Mouse (Mus musculus): ENCODE measurements around the gene Pnma1.
A peak's percentile ranks its signal among the peaks of the same experiment; 100 is the strongest.

The Pnma1 gene

DNA sequence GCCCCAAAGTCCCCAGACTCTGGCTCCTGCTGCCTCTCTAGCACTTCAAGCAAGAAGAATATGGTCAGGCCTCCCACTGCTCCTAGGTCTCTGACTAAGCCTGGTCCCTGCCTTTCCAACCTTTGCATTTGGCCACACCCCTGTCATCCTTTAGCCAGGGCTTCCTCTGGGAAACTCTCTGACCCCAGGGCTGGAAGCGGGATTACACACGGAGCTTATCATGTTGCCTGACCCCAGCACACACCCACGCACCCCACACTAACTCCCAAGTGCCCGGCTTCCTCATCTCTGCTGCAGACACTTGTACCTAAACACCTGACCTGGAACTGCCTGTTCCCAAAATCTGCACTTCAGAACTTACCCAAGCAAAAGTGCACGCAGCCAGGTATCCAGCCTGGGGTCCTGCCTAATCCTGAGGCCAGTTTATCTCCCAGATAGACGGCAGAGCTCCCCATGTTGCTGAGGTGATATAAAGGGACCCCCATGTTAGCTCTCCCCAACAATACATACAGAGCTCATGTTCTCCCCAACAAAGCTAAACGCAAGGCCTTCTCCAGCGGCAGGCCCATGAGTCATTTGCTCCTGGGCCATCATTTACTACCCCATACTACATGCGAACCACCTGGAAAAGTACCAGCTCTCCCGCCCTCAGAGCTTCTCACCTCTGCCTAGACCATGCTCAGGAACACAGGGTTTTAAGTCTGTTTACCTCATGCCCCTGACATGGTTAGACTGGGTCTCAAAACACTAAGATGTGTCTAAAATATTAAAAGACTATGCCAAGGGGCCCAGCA lies 30.6 kb upstream of the Pnma1 start:
- no peak for DNase-seq (ENCODE audit: extremely low read depth, low read depth, low spot score)

DNA sequence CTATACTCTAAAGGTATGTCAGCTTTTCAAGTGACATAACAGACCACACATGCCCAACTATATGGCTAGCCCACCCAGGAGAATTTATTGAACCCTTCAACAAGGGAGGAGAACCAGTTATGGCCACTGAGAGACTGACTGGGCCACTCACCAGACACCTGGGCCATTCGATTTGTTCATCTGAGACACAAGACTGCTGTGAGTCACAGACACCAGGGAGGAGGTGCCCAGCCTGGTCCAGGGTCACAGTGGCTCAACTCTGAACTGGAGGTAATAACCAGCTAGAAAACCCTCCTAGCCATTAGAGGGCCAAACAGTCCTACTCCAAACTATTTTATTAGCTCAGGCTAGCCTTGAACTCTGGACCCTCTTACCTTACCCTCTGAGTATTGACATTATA lies 29.8 kb upstream of the Pnma1 start:
- DNase-seq (ENCODE audit: extremely low read depth, low read depth, low spot score) = no peak

GRCm38 (mm10) chr12:84176886-84177765 lies 28.8 kb upstream of the Pnma1 start:
- no peak for DNase-seq (ENCODE audit: extremely low read depth, low read depth, low spot score)

DNA sequence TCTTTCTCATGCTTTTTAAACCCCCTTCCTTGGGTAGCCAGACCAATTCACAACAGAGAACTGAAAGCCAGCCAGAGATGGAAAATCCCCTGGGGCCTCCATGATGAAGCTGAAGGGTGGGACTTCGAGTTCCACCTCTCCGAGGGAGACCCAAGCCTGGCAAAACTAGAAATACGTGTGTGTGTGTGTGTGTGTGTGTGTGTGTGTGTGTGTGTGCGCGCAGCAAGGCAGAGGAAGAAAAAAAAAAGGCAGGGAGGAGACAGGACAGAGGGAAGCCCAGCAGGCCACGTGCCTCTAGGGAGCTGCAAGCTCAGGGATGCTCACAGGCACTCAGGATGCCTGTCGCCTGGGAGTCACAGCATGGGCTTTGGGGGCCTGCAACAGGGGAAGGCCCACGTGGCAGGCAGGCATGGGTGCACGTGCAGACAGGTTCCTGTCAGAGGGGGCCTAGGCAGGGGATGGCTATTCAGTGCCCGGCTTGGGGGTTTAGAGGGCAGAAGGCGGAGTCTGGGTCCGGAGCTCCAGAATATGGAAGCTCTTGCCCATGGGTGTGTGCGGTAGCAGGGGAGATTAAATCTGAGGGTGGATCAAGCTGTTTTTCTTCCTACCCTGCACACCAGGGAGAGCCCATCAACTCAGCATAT lies 28.0 kb upstream of the Pnma1 start:
- DNase-seq (ENCODE audit: extremely low read depth, low read depth, low spot score) = no peak

GRCm38 (mm10) chr12:84175659-84176061 lies 27.4 kb upstream of the Pnma1 start:
- DNase-seq (ENCODE audit: extremely low read depth, low read depth, low spot score) = no peak

- no peak for DNase-seq (ENCODE audit: extremely low read depth, low read depth, low spot score)
Measured at GRCm38 (mm10) chr12:84174871-84175270, 26.6 kb upstream of the Pnma1 start.

DNA sequence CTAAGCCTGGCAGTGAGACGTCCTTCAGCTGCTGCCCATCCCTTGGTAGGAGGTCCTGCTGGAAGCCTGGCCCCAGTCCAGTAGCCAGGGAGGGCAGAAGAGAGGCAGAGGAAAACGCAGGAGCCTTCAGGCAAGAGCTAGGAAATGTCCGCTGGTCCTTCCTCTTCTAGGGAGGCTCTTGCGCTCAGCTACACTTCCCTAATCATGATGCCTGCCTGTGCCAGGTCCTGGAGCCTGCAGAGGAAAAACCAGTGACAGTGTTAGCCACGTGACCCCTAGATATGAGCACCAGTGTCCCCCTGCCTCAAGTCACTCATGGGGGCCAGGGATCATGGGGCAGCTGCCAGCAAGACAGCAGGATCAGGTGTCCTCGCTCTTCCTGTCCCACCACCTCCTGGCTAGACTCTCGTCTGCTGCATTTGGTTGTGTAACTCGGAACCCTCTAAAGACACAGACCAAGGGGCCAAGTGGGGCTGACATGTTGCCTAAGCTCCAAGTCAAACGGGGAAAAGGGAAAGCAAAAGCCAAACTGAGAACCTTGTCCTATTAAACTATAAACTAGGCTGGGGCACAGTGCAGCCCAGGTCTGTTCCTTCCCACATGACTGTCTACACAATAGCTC lies 26.0 kb upstream of the Pnma1 start:
- no peak for DNase-seq (ENCODE audit: extremely low read depth, low read depth, low spot score)

GRCm38 (mm10) chr12:84173309-84173915 lies 25.1 kb upstream of the Pnma1 start:
- no peak for DNase-seq (ENCODE audit: extremely low read depth, low read depth, low spot score)

DNA sequence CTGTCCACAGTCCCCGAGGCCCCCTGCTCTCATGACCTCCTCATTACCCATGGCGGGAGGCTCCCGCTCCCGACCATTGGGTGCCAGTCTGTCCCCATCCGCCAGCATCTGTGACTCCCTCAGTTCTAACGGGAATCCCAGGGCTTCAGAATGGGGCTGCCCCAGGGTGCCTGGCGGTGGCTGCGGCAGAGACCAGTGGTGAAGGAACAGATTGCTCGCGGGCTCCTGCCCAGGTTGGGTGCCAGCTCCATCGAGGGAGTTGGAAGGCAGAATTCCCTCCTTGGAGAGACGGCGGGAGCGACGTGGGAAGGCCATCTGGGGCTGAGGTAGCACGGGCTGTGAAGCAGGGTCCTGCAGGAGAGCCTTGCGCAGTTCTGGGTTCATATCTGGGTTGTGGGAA lies 24.6 kb upstream of the Pnma1 start:
- no peak for DNase-seq (ENCODE audit: extremely low read depth, low read depth, low spot score)

- DNase-seq (ENCODE audit: extremely low read depth, low read depth, low spot score) = no peak
Measured at GRCm38 (mm10) chr12:84172216-84172615, 23.9 kb upstream of the Pnma1 start.

DNA sequence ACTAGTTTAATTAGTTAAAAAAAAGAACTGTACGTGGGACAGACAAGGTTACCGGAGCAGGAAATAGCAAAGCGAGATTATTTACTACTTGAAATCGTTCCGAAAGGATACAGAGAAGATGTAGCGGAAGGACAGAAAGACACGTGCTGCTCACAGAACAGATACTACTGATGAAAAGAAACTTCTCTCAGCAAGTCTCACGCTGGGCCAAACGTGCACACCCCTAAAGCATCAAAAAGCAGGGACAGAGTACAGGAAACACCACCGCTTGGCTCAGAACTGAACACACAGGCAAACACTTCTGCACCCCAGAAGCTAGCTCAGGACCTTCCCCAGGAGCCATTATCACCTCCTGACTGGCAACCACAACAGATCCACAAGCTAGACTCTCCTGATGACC lies 22.3 kb upstream of the Pnma1 start:
- no peak for DNase-seq (ENCODE audit: extremely low read depth, low read depth, low spot score)

DNA sequence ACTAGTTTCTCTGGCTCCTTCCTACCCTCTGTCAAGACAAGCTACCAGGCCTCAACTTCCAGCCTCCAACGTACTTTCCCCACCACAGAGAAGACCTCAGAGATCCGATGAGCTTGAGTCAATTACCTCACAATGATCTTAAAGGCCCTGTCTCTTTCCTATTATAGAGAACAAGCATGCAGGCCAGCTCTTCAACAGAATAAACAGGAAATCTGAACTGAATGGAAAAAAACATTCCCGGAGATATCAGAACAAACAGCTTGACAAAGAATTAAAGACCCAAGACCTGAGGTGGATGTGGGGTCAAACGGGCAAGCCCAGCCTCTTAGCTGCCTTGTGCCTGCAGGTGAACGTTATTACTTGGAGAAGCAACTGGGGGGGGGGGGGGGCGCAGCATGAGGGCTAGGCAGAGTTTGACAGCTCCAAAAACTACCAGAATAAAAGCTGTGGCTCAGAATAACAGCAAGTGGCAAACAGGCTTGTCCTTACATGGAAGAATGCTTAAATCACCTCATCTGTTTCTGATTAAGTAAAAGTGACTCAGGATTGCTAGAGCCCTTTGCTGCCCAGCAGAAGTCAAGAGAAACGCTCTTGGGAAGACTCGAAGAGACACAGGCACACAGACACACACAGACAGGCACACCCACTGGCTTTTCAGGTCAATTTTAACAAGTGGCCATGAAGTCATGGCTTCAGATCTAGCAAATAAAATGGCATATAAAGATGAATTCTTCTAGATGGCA lies 17.5 kb upstream of the Pnma1 start:
- no peak for DNase-seq (ENCODE audit: extremely low read depth, low read depth, low spot score)

DNA sequence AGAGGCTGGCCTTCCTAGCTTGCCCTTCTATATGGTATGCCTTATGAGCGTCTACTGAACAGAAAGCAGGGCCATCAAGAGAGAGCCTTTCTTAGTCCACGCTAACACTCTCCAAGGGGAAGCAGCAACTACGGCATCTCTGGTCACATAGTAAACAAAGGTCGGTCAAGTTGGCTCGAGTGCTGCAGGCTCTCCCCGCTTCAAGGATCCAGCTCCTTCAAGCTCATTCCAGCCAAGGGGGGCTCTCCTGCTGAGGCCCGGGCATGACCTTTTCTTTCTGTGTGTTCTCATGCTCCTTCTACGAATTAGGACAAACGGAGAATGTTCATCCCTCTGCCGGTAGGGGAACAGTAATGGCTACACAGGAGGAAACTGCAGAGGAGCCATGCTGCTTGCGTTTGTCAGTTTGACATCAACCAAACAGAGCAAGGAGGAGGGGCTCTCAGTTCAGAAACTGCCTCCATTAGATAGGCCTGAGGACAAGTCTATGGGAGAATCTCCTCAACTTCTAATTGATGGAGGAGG lies 15.4 kb upstream of the Pnma1 start:
- no peak for DNase-seq (ENCODE audit: extremely low read depth, low read depth, low spot score)

GRCm38 (mm10) chr12:84163133-84163532 lies 14.8 kb upstream of the Pnma1 start:
- DNase-seq (ENCODE audit: extremely low read depth, low read depth, low spot score) = peak; percentile 56

DNA sequence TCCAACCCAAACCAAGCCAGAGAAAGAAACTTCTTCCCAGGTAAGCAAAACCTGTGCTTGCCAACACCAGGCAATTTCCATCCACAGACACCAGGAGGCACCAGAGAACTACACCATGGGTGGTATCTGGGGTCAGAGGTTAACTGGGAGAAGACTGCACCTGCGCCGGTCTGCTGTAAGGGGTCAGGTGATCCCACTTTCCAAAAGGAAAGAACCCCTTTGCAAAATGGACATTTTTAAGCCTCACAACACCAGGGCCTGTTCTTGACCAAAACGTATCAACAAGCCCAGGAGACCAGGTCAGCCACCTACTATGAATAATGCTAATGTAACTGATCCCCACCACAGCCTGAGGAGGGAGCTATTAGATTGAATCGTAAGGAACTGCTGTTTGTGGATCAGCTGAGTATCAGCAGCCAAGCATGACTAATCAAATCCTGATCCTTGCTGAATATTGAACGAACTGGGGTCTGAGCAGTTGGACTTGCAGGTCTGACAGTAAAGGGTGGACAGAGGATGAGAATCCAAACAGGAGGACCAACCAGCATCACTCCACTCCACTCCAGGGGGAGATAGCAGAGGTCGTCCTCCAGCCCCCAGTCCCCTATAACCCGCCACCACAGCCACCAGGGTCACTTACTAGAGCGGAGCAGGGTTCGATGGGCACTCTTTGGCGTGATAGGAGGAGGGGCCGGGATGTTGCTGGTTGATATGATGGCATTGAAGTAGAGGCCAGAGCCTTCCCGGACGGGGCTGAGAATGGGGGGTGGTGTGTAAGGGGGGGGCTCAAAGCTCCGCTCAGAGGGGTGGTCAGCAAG lies 13.5 kb upstream of the Pnma1 start:
- no peak for DNase-seq (ENCODE audit: extremely low read depth, low read depth, low spot score)

- DNase-seq (ENCODE audit: extremely low read depth, low read depth, low spot score) = no peak
Measured at GRCm38 (mm10) chr12:84161116-84161515, 12.8 kb upstream of the Pnma1 start.

GRCm38 (mm10) chr12:84160491-84160890 lies 12.2 kb upstream of the Pnma1 start:
- DNase-seq (ENCODE audit: extremely low read depth, low read depth, low spot score) = no peak

DNA sequence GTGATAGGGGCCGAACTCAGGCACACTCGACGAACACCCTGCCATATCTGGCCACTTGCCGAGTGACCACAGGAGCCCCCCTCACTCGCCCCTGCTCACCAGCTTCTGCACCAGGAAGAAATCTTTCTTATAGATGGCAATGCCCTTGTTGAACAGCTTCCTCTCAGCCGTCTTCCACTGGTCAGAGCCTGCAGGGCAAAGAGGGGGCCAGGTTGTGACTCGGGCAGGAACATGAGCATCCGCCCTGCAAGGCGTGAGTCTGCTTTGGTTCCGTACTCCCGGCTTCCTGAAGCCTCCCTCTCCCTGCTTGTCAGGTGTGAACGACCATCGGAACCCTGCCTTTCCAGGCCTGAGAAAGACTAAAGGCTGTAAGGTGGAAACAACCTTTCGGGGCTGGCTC lies 9.9 kb upstream of the Pnma1 start:
- no peak for DNase-seq (ENCODE audit: extremely low read depth, low read depth, low spot score)

- no peak for DNase-seq (ENCODE audit: extremely low read depth, low read depth, low spot score)
Measured at GRCm38 (mm10) chr12:84156210-84156609, 7.9 kb upstream of the Pnma1 start.
